Mouse (Mus musculus) liver, embryonic 11.5 days (tissue): ENCODE data around the gene Gspt1. TPM values are rescaled to one million over a fixed set of nuclear protein-coding genes. Genes with fewer than 3 reads are reported as not detected.
A peak's percentile ranks its signal among the peaks of the same experiment; 100 is the strongest.

ENCODE experiments used
- ATAC-seq: fragments of 200-750 bp; cut with Nextera tagmentation; replicated peaks from 2 replicates; pipeline ENCODE4 v1.8.0; 2017; ENCODE audit warnings: moderate number of reproducible peaks, mild to moderate bottlenecking, moderate TSS enrichment, moderate library complexity; ENCODE audit not compliant: low FRiP score
- DNase-seq: peaks from one replicate; pipeline ENCODE4 v3.0.0-alpha.2; 2017; ENCODE audit warnings: low spot score
- H3K27ac ChIP-seq: fragments of 300-500 bp; sonication (generic); 2 replicates; pipeline ENCODE4 v1.5.1; 2014; ENCODE audit warnings: mild to moderate bottlenecking, low read depth, low read length, control low read depth
- H3K27me3 ChIP-seq: fragments of 300-500 bp; sonication (generic); replicated peaks from 2 replicates; pipeline ENCODE4 v1.6.1; 2014; ENCODE audit warnings: low read length, mixed read lengths; ENCODE audit not compliant: control insufficient read depth, insufficient read depth
- H3K36me3 ChIP-seq: fragments of 300-500 bp; sonication (generic); 2 replicates; pipeline ENCODE4 v1.6.1; 2014; ENCODE audit warnings: mild to moderate bottlenecking, low read length, moderate library complexity, mixed read lengths; ENCODE audit not compliant: control insufficient read depth, insufficient read depth
- H3K4me1 ChIP-seq: fragments of 300-500 bp; sonication (generic); replicated peaks from 2 replicates; pipeline ENCODE4 v1.6.1; 2014; ENCODE audit warnings: low read length, mixed read lengths; ENCODE audit not compliant: control insufficient read depth, insufficient read depth
- H3K4me2 ChIP-seq: fragments of 300-500 bp; sonication (generic); 2 replicates; pipeline ENCODE4 v1.6.1; 2014; ENCODE audit warnings: mild to moderate bottlenecking, control low read depth, moderate library complexity
- H3K4me3 ChIP-seq: fragments of 300-500 bp; sonication (generic); 2 replicates; pipeline ENCODE4 v1.5.1; 2014; ENCODE audit warnings: low read depth, low read length, control low read depth
- H3K9ac ChIP-seq: fragments of 300-500 bp; sonication (generic); 2 replicates; pipeline ENCODE4 v1.6.1; 2014; ENCODE audit warnings: low read depth, low read length, control low read depth
- H3K9me3 ChIP-seq: fragments of 300-500 bp; sonication (generic); 2 replicates; pipeline ENCODE4 v1.6.1; 2016; ENCODE audit warnings: low read length, inconsistent platforms, mixed read lengths; ENCODE audit not compliant: control insufficient read depth
- WGBS: fragments of 180-500 bp; shearing (Covaris S2); extraction: QIAGEN DNeasy Blood & Tissue Kit; methylation state at CpG from one replicate; pipeline ENCODE4 v1.1.7; 2014; 5-methylcytosine and 5-hydroxymethylcytosine counted together
- polyA plus RNA-seq: library from polyadenylated mRNA; unstranded; fragments of >200 nt; fragmentation: Nextera tagmentation; extraction: Ambion mirVana; gene quantifications from 2 replicates; pipeline ENCODE4 v1.2.1, GENCODE M21; 2014

Gspt1 gene
- polyA plus RNA-seq, 1 experiment from 2014 or later: 129 TPM

GRCm38 (mm10) chr16:11276888-11277287, 22.8 kb upstream of the Gspt1 start:
- no peak for DNase-seq
- 56% methylated on average over 3 of the region's 3 CpGs for WGBS
- no peak overlapping the region for H3K4me2 ChIP-seq
- H3K36me3 ChIP-seq: no peaks in the 10 kb centered on the region
- H3K9me3 ChIP-seq: no peaks in the 10 kb centered on the region
- no peak overlapping the region for H3K9ac ChIP-seq
- no peak overlapping the region for H3K27ac ChIP-seq
- H3K4me3 ChIP-seq: no peak overlapping the region
- ATAC-seq: no peak
- no peaks in the 10 kb centered on the region for H3K27me3 ChIP-seq
- H3K4me1 ChIP-seq: no peaks in the 10 kb centered on the region

- Histone ChIP-seq H3K27me3 (no peaks in the 10 kb centered on the region), H3K4me1 (peaks cover 4% of the 10 kb centered on the region; the same call in 1 of the 2 replicates), H3K9me3 (no peaks in the 10 kb centered on the region), H3K36me3 (no peaks in the 10 kb centered on the region), H3K4me2 (no peak overlapping the region), H3K4me3 (no peak overlapping the region), H3K27ac (peak overlapping the region; percentile 64), H3K9ac (no peak overlapping the region)
- ATAC-seq (peak; percentile 53), DNase-seq (no peak)
Observed at GRCm38 (mm10) chr16:11271073-11271472, 16.9 kb upstream of the Gspt1 start.

- no peak overlapping the region for H3K4me3 ChIP-seq
- H3K36me3 ChIP-seq: no peaks in the 10 kb centered on the region
- H3K4me2 ChIP-seq: no peak overlapping the region
- no peaks in the 10 kb centered on the region for H3K27me3 ChIP-seq
- no peaks in the 10 kb centered on the region for H3K9me3 ChIP-seq
- H3K9ac ChIP-seq: no peak overlapping the region
- ATAC-seq (peak; percentile 96), DNase-seq (peak; percentile 35)
- peaks cover 4% of the 10 kb centered on the region; the same call in 1 of the 2 replicates for H3K4me1 ChIP-seq
- WGBS: 44% methylated on average over 2 of the region's 2 CpGs
- H3K27ac ChIP-seq: peak overlapping the region; percentile 64
Observed at GRCm38 (mm10) chr16:11270642-11271041, 16.5 kb upstream of the Gspt1 start.

- Histone ChIP-seq H3K9ac (no peak overlapping the region), H3K4me2 (no peak overlapping the region), H3K4me1 (peaks cover 4% of the 10 kb centered on the region; the same call in 1 of the 2 replicates), H3K4me3 (no peak overlapping the region), H3K27ac (peak overlapping the region; percentile 36; the same call in 1 of the 2 replicates), H3K36me3 (no peaks in the 10 kb centered on the region), H3K9me3 (no peaks in the 10 kb centered on the region), H3K27me3 (no peaks in the 10 kb centered on the region)
- ATAC-seq (no peak), DNase-seq (no peak)
- 48% methylated on average over 6 of the region's 6 CpGs for WGBS
Observed at GRCm38 (mm10) chr16:11269808-11270207, 15.7 kb upstream of the Gspt1 start.

GRCm38 (mm10) chr16:11266556-11266955, 12.4 kb upstream of the Gspt1 start:
- Histone ChIP-seq H3K9ac (no peak overlapping the region), H3K4me3 (no peak overlapping the region), H3K9me3 (no peaks in the 10 kb centered on the region), H3K4me2 (no peak overlapping the region), H3K4me1 (peaks cover 4% of the 10 kb centered on the region; the same call in 1 of the 2 replicates), H3K36me3 (no peaks in the 10 kb centered on the region), H3K27me3 (no peaks in the 10 kb centered on the region), H3K27ac (no peak overlapping the region)
- DNase-seq (no peak), ATAC-seq (no peak)
- 88% methylated on average over 2 of the region's 2 CpGs for WGBS

- no peak for ATAC-seq
- Histone ChIP-seq H3K27me3 (no peaks in the 10 kb centered on the region), H3K27ac (no peak overlapping the region), H3K9ac (no peak overlapping the region), H3K4me1 (no peaks in the 10 kb centered on the region), H3K4me2 (no peak overlapping the region), H3K36me3 (no peaks in the 10 kb centered on the region), H3K4me3 (no peak overlapping the region), H3K9me3 (no peaks in the 10 kb centered on the region)
- DNase-seq: no peak
Observed at GRCm38 (mm10) chr16:11263266-11263665, 9.1 kb upstream of the Gspt1 start.

GRCm38 (mm10) chr16:11254723-11255164, 619 bp upstream of the Gspt1 start:
- Histone ChIP-seq H3K4me3 (peak overlapping the region; percentile 89), H3K4me1 (peaks cover 6% of the 10 kb centered on the region; the same call in 1 of the 2 replicates), H3K9ac (peak overlapping the region; percentile 76), H3K4me2 (peak overlapping the region; percentile 59), H3K36me3 (no peaks in the 10 kb centered on the region; the same call in 1 of the 2 replicates), H3K27ac (peak overlapping the region; percentile 77; the same call in 1 of the 2 replicates), H3K9me3 (no peaks in the 10 kb centered on the region), H3K27me3 (no peaks in the 10 kb centered on the region)
- no peak for ATAC-seq
- WGBS: 21% methylated on average over 10 of the region's 10 CpGs
- no peak for DNase-seq

- H3K9me3 ChIP-seq: no peaks in the 10 kb centered on the region
- no peaks in the 10 kb centered on the region; the same call in 1 of the 2 replicates for H3K36me3 ChIP-seq
- H3K4me3 ChIP-seq: peak overlapping the region; percentile 89
- DNase-seq (peak; percentile 65), ATAC-seq (peak; percentile 56)
- H3K4me1 ChIP-seq: peaks cover 6% of the 10 kb centered on the region; the same call in 1 of the 2 replicates
- H3K27me3 ChIP-seq: no peaks in the 10 kb centered on the region
- peak overlapping the region; percentile 91 for H3K27ac ChIP-seq
- H3K9ac ChIP-seq: peak overlapping the region; percentile 97
- WGBS: 0% methylated on average over 58 of the region's 58 CpGs
- peak overlapping the region; percentile 65 for H3K4me2 ChIP-seq
Observed at GRCm38 (mm10) chr16:11253065-11253831, 877 bp downstream of the Gspt1 start.

GRCm38 (mm10) chr16:11247791-11248190, 6.3 kb downstream of the Gspt1 start:
- 53% methylated on average over 2 of the region's 2 CpGs for WGBS
- Histone ChIP-seq H3K36me3 (no peaks in the 10 kb centered on the region; the same call in 1 of the 2 replicates), H3K4me1 (peaks cover 12% of the 10 kb centered on the region), H3K4me2 (no peak overlapping the region), H3K9me3 (no peaks in the 10 kb centered on the region), H3K9ac (no peak overlapping the region), H3K4me3 (no peak overlapping the region), H3K27ac (no peak overlapping the region), H3K27me3 (no peaks in the 10 kb centered on the region)
- no peak for ATAC-seq
- no peak for DNase-seq
